Mouse (Mus musculus) liver, postnatal 0 days (tissue): ENCODE data around the gene Spib. TPM values are rescaled to one million over a fixed set of nuclear protein-coding genes. Genes with fewer than 3 reads are reported as not detected.

ENCODE experiments used
- ATAC-seq: fragments of 200-750 bp; cut with Nextera tagmentation; 2 replicates; pipeline ENCODE4 v1.8.0; 2017; ENCODE audit warnings: mild to moderate bottlenecking, moderate library complexity
- DNase-seq: peaks from one replicate; pipeline ENCODE4 v3.0.0-alpha.2; 2016
- H3K27ac ChIP-seq: fragments of 300-500 bp; sonication (generic); 2 replicates; pipeline ENCODE4 v1.5.1; 2014; ENCODE audit warnings: antibody characterized with exemption, moderate library complexity, mild to moderate bottlenecking, low read depth
- H3K27me3 ChIP-seq: fragments of 300-500 bp; sonication (generic); 2 replicates; pipeline ENCODE4 v1.6.1; 2014; ENCODE audit warnings: low read length, control low read depth, mixed read lengths; ENCODE audit not compliant: insufficient read depth
- H3K36me3 ChIP-seq: fragments of 300-500 bp; sonication (generic); replicated peaks from 2 replicates; pipeline ENCODE4 v1.6.1; 2014; ENCODE audit warnings: mild to moderate bottlenecking, control low read depth, low read length, moderate library complexity, mixed read lengths; ENCODE audit not compliant: insufficient read depth
- H3K4me1 ChIP-seq: fragments of 300-500 bp; sonication (generic); 2 replicates; pipeline ENCODE4 v1.6.1; 2014; ENCODE audit warnings: antibody characterized with exemption, mild to moderate bottlenecking, control low read depth; ENCODE audit not compliant: insufficient read depth
- H3K4me2 ChIP-seq: fragments of 300-500 bp; sonication (generic); 2 replicates; pipeline ENCODE4 v1.6.1; 2014; ENCODE audit warnings: low read depth, mild to moderate bottlenecking, low read length, moderate library complexity, mixed read lengths
- H3K4me3 ChIP-seq: fragments of 300-500 bp; sonication (generic); 2 replicates; pipeline ENCODE4 v1.5.1; 2014; ENCODE audit warnings: low read depth, low read length
- H3K9ac ChIP-seq: fragments of 300-500 bp; sonication (generic); replicated peaks from 2 replicates; pipeline ENCODE4 v1.6.1; 2014; ENCODE audit warnings: mild to moderate bottlenecking, moderate library complexity
- H3K9me3 ChIP-seq: fragments of 300-500 bp; sonication (generic); 2 replicates; pipeline ENCODE4 v1.6.1; 2016; ENCODE audit warnings: mild to moderate bottlenecking, control low read depth, low read length, mixed read lengths
- CTCF ChIP-seq: sonication (generic); IDR thresholded peaks from 2 replicates; pipeline ENCODE4 v1.5.1; 2016; ENCODE audit warnings: antibody characterized with exemption, low read depth
- EP300 ChIP-seq: IDR thresholded peaks from 2 replicates; pipeline ENCODE4 v1.6.1; 2016; ENCODE audit warnings: antibody characterized with exemption, low read depth, mild to moderate bottlenecking
- WGBS: fragments of 180-500 bp; shearing (Covaris S2); extraction: QIAGEN DNeasy Blood & Tissue Kit; methylation state at CpG from one replicate; pipeline ENCODE4 v1.1.7; 2014; ENCODE audit not compliant: insufficient replicate concordance; 5-methylcytosine and 5-hydroxymethylcytosine counted together
- polyA plus RNA-seq: library from polyadenylated mRNA; unstranded; fragments of >200 nt; fragmentation: Nextera tagmentation; extraction: Ambion mirVana; gene quantifications from 2 replicates; pipeline ENCODE4 v1.2.1, GENCODE M21; 2015

Gene Spib
- polyA plus RNA-seq, 1 experiment from 2014 or later, result 9.5 TPM

- H3K9ac ChIP-seq, result no peak overlapping the region
- no peak overlapping the region for H3K27ac ChIP-seq
- no peaks in the 10 kb centered on the region for H3K4me1 ChIP-seq
- DNase-seq (no peak), ATAC-seq (no peak)
- no peak for TF ChIP-seq CTCF
- TF ChIP-seq EP300, result no peak
- H3K9me3 ChIP-seq, result no peaks in the 10 kb centered on the region
- no peak overlapping the region for H3K4me3 ChIP-seq
- H3K27me3 ChIP-seq, result no peaks in the 10 kb centered on the region
- 84% methylated on average over 27 of the region's 27 CpGs for WGBS
- H3K4me2 ChIP-seq, result no peak overlapping the region
- peaks cover 52% of the 10 kb centered on the region for H3K36me3 ChIP-seq
These were observed 4.1 kb upstream of the Spib start for GRCm38 (mm10) chr7:44535657-44536589.

DNA sequence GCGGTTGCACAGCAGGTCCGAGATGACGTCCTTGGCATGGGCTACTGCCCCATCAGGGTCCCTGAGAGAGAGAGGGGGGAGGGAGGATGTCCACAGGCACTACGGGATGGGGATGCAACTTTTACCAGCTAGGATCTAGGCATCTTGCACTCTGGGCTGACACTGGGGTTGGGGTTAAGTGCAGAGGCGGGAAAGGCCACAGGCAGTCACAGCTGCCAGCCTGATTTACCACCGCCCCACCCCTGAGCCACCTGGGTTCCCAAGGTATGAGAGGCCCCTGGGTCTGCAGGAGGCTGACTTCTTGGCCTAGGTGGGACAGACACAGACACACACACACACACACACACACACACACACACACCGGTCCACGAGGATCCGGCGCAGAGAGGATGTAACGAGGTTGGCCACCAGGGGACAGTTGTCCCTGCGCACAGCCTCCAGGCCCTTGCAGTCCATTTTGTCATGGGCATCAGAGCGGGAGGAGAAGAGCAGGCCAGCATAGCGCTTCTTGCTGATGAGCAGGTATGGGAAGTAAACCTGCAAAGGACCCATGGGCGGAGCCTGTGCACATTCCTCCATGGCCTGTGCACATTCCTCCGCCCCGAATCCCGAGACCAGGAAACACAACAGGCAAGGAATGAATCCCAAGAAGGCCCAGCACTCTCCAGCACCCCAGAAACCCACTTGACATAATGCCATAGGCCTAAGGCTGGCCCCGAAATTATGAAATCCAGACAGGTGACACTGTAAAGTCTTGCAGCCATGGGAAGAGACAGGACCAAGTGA is 3.0 kb upstream of the Spib start:
- H3K4me3 ChIP-seq, result no peak overlapping the region
- no peak overlapping the region for H3K9ac ChIP-seq
- H3K4me2 ChIP-seq, result no peak overlapping the region
- no peaks in the 10 kb centered on the region for H3K9me3 ChIP-seq
- no peak for TF ChIP-seq EP300
- TF ChIP-seq CTCF, result peak; percentile 46; the same call in 1 of the 2 replicates
- peak overlapping the region; percentile 57; the same call in 1 of the 2 replicates for H3K27ac ChIP-seq
- DNase-seq, result no peak
- H3K36me3 ChIP-seq, result peaks cover 41% of the 10 kb centered on the region
- WGBS, result 86% methylated on average over 19 of the region's 19 CpGs
- no peaks in the 10 kb centered on the region for H3K27me3 ChIP-seq
- no peaks in the 10 kb centered on the region for H3K4me1 ChIP-seq
- no peak for ATAC-seq

GRCm38 (mm10) chr7:44534242-44534641 is 2.4 kb upstream of the Spib start:
- no peak overlapping the region for H3K4me3 ChIP-seq
- no peaks in the 10 kb centered on the region for H3K9me3 ChIP-seq
- H3K36me3 ChIP-seq, result peaks cover 36% of the 10 kb centered on the region
- ATAC-seq (peak; percentile 62), DNase-seq (peak; percentile 67)
- H3K4me2 ChIP-seq, result no peak overlapping the region
- H3K9ac ChIP-seq, result no peak overlapping the region
- peak overlapping the region; percentile 58 for H3K27ac ChIP-seq
- TF ChIP-seq CTCF (no peak), EP300 (no peak)
- WGBS, result 71% methylated on average over 13 of the region's 13 CpGs
- H3K27me3 ChIP-seq, result no peaks in the 10 kb centered on the region
- H3K4me1 ChIP-seq, result no peaks in the 10 kb centered on the region

DNA sequence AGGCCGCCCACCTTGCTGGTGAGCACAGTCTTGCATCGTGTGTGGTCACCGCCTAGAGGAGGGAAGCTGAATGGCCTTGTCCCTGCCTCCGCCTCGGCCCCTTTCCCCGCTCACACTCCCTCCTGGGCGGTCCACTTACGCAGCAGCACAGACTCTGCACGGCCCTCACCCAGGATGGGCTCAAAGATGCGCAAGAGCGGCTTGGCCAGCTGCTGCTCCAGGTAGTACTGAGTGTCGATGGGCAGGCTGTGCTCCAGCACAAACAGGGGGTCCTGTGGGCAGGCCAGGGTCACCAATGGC is 1.8 kb upstream of the Spib start:
- no peaks in the 10 kb centered on the region for H3K9me3 ChIP-seq
- 0 out of 2 replicates have a peak, but pooled peaks cover 2% of the 10 kb centered on the region for H3K27me3 ChIP-seq
- H3K4me2 ChIP-seq, result no peak overlapping the region
- DNase-seq, result no peak
- H3K4me1 ChIP-seq, result no peaks in the 10 kb centered on the region
- peaks cover 34% of the 10 kb centered on the region for H3K36me3 ChIP-seq
- peak overlapping the region; percentile 58 for H3K27ac ChIP-seq
- no peak for TF ChIP-seq EP300
- no peak for ATAC-seq
- H3K9ac ChIP-seq, result no peak overlapping the region
- WGBS, result 89% methylated on average over 12 of the region's 12 CpGs
- no peak overlapping the region for H3K4me3 ChIP-seq

GRCm38 (mm10) chr7:44532918-44533745 is 1.3 kb upstream of the Spib start:
- WGBS, result 78% methylated on average over 29 of the region's 29 CpGs
- Histone ChIP-seq H3K4me1 (0 out of 2 replicates have a peak, but pooled peaks cover under 1% of the 10 kb centered on the region), H3K27me3 (0 out of 2 replicates have a peak, but pooled peaks cover 7% of the 10 kb centered on the region), H3K4me2 (0 out of 2 replicates have a peak overlapping the region, but pooled peaks have one; percentile 1), H3K36me3 (peaks cover 28% of the 10 kb centered on the region), H3K4me3 (no peak overlapping the region), H3K27ac (peak overlapping the region; percentile 58; the same call in 1 of the 2 replicates), H3K9ac (no peak overlapping the region), H3K9me3 (no peaks in the 10 kb centered on the region)
- peak; percentile 61 for DNase-seq
- no peak for TF ChIP-seq CTCF
- TF ChIP-seq EP300, result no peak
- ATAC-seq, result no peak
